Mouse (Mus musculus) stomach, postnatal 0 days (tissue): ENCODE data around the gene Serpina16. TPM values are rescaled to one million over a fixed set of nuclear protein-coding genes. Genes with fewer than 3 reads are reported as not detected.

Experiments used
- ATAC-seq: fragments of 200-750 bp; cut with Nextera tagmentation; 2 replicates; pipeline ENCODE4 v1.8.0; 2017; ENCODE audit not compliant: low FRiP score, low TSS enrichment
- DNase-seq: peaks from one replicate; pipeline ENCODE4 v3.0.0-alpha.2; 2016; ENCODE audit warnings: low spot score
- H3K27ac ChIP-seq: fragments of 300-500 bp; sonication (generic); replicated peaks from 2 replicates; pipeline ENCODE4 v1.5.1; 2014; ENCODE audit warnings: mild to moderate bottlenecking, control low read depth
- H3K27me3 ChIP-seq: fragments of 300-500 bp; sonication (generic); 2 replicates; pipeline ENCODE4 v1.6.1; 2014; ENCODE audit warnings: low read length; ENCODE audit not compliant: control insufficient read depth, insufficient read depth
- H3K36me3 ChIP-seq: fragments of 300-500 bp; sonication (generic); 2 replicates; pipeline ENCODE4 v1.6.1; 2014; ENCODE audit warnings: low read length, mixed read lengths; ENCODE audit not compliant: control insufficient read depth, insufficient read depth
- H3K4me1 ChIP-seq: fragments of 300-500 bp; sonication (generic); replicated peaks from 2 replicates; pipeline ENCODE4 v1.6.1; 2014; ENCODE audit warnings: antibody characterized with exemption; ENCODE audit not compliant: control insufficient read depth, insufficient read depth
- H3K4me2 ChIP-seq: fragments of 300-500 bp; sonication (generic); replicated peaks from 2 replicates; pipeline ENCODE4 v1.6.1; 2014; ENCODE audit warnings: low read depth, mild to moderate bottlenecking, control low read depth, moderate library complexity
- H3K4me3 ChIP-seq: fragments of 300-500 bp; sonication (generic); 2 replicates; pipeline ENCODE4 v1.5.1; 2014; ENCODE audit warnings: low read depth, low read length, control low read depth
- H3K9ac ChIP-seq: fragments of 300-500 bp; sonication (generic); 2 replicates; pipeline ENCODE4 v1.6.1; 2014; ENCODE audit warnings: mild to moderate bottlenecking, low read length, control low read depth, mixed read lengths
- H3K9me3 ChIP-seq: fragments of 300-500 bp; sonication (generic); 2 replicates; pipeline ENCODE4 v1.6.1; 2016; ENCODE audit warnings: low read length; ENCODE audit not compliant: control insufficient read depth
- CTCF ChIP-seq: IDR thresholded peaks from 2 replicates; pipeline ENCODE4 v1.5.1; 2016; ENCODE audit warnings: antibody characterized with exemption, low read depth, mild to moderate bottlenecking, moderate library complexity
- EP300 ChIP-seq: optimal IDR thresholded peaks from 2 replicates; pipeline ENCODE3; 2016; ENCODE audit warnings: antibody characterized with exemption
- WGBS: fragments of 180-500 bp; shearing (Covaris S2); extraction: QIAGEN DNeasy Blood & Tissue Kit; methylation state at CpG from one replicate; pipeline ENCODE4 v1.1.7; 2014; 5-methylcytosine and 5-hydroxymethylcytosine counted together
- polyA plus RNA-seq: library from polyadenylated mRNA; unstranded; fragments of >200 nt; fragmentation: Nextera tagmentation; extraction: Ambion mirVana; gene quantifications from 2 replicates; pipeline ENCODE4 v1.2.1, GENCODE M21; 2015

Serpina16 gene
- polyA plus RNA-seq, 1 experiment from 2014 or later = not detected

GRCm38 (mm10) chr12:103656848-103657626 is 18.9 kb downstream of the Serpina16 start, which contains the start of gene Serpina6:
Serpina6 (minus strand) TSS chr12:103657212.
- Histone ChIP-seq H3K4me1 (no peaks in the 10 kb centered on the region), H3K4me3 (no peak within 1 kb of the TSS), H3K27ac (no peak within 1 kb of the TSS), H3K9me3 (no peaks in the 10 kb centered on the region), H3K36me3 (no peaks in the 10 kb centered on the region), H3K4me2 (no peak within 1 kb of the TSS), H3K9ac (no peak within 1 kb of the TSS), H3K27me3 (no peaks in the 10 kb centered on the region)
- no peak for TF ChIP-seq EP300
- TF ChIP-seq CTCF = no peak
- DNase-seq = no peak
- ATAC-seq = no peak
- WGBS = 59% methylated on average over 9 of the region's 9 CpGs

GRCm38 (mm10) chr12:103655123-103656044 is 20.6 kb downstream of the Serpina16 start:
- no peak overlapping the region for H3K4me2 ChIP-seq
- 76% methylated on average over 7 of the region's 7 CpGs for WGBS
- ATAC-seq (no peak), DNase-seq (no peak)
- H3K4me1 ChIP-seq = no peaks in the 10 kb centered on the region
- TF ChIP-seq CTCF = no peak
- TF ChIP-seq EP300 = no peak
- no peaks in the 10 kb centered on the region for H3K27me3 ChIP-seq
- no peaks in the 10 kb centered on the region for H3K9me3 ChIP-seq
- no peak overlapping the region for H3K27ac ChIP-seq
- no peaks in the 10 kb centered on the region for H3K36me3 ChIP-seq
- H3K4me3 ChIP-seq = no peak overlapping the region
- no peak overlapping the region for H3K9ac ChIP-seq

- Histone ChIP-seq H3K4me3 (no peak overlapping the region), H3K36me3 (no peaks in the 10 kb centered on the region), H3K27me3 (no peaks in the 10 kb centered on the region), H3K9ac (no peak overlapping the region), H3K4me1 (no peaks in the 10 kb centered on the region), H3K27ac (no peak overlapping the region), H3K9me3 (no peaks in the 10 kb centered on the region), H3K4me2 (no peak overlapping the region)
- 94% methylated on average over 2 of the region's 2 CpGs for WGBS
- DNase-seq (no peak), ATAC-seq (no peak)
- no peak for TF ChIP-seq EP300
- TF ChIP-seq CTCF = no peak
These were observed 22.1 kb downstream of the Serpina16 start for GRCm38 (mm10) chr12:103653836-103654235.

GRCm38 (mm10) chr12:103646314-103646713 is 29.6 kb downstream of the Serpina16 start:
- Histone ChIP-seq H3K4me2 (no peak overlapping the region), H3K36me3 (no peaks in the 10 kb centered on the region), H3K4me1 (no peaks in the 10 kb centered on the region), H3K9me3 (no peaks in the 10 kb centered on the region), H3K27ac (no peak overlapping the region), H3K4me3 (no peak overlapping the region), H3K9ac (no peak overlapping the region), H3K27me3 (no peaks in the 10 kb centered on the region)
- ATAC-seq (no peak), DNase-seq (no peak)
- 67% methylated on average over 2 of the region's 2 CpGs for WGBS
- TF ChIP-seq EP300 = no peak
- no peak for TF ChIP-seq CTCF

GRCm38 (mm10) chr12:103644601-103645000 is 31.3 kb downstream of the Serpina16 start:
- TF ChIP-seq CTCF (no peak), EP300 (no peak)
- Histone ChIP-seq H3K27ac (no peak overlapping the region), H3K9me3 (no peaks in the 10 kb centered on the region), H3K9ac (no peak overlapping the region), H3K4me3 (no peak overlapping the region), H3K27me3 (no peaks in the 10 kb centered on the region), H3K4me1 (no peaks in the 10 kb centered on the region), H3K36me3 (no peaks in the 10 kb centered on the region), H3K4me2 (no peak overlapping the region)
- DNase-seq (no peak), ATAC-seq (no peak)
- 18% methylated on average over 5 of the region's 5 CpGs for WGBS
